Mouse (Mus musculus) limb, embryonic 11.5 days (tissue): ENCODE results near the gene Mbtps1. TPM values are rescaled to one million over a fixed set of nuclear protein-coding genes. Genes with fewer than 3 reads are reported as not detected.

ENCODE experiments used
- ATAC-seq: fragments of 200-750 bp; cut with Nextera tagmentation; 2 replicates; pipeline ENCODE4 v1.8.0; 2017; ENCODE audit warnings: low read depth; ENCODE audit not compliant: insufficient number of reproducible peaks, low FRiP score, low TSS enrichment
- DNase-seq: peaks from one replicate; pipeline ENCODE4 v3.0.0-alpha.2; 2015; ENCODE audit warnings: low spot score
- H3K27ac ChIP-seq: fragments of 300-500 bp; sonication (generic); replicated peaks from 2 replicates; pipeline ENCODE4 v1.5.1; 2014; ENCODE audit warnings: low read depth, mild to moderate bottlenecking, low read length
- H3K27me3 ChIP-seq: fragments of 300-500 bp; sonication (generic); 2 replicates; pipeline ENCODE4 v1.6.1; 2014; ENCODE audit warnings: mild to moderate bottlenecking, low read length, mixed read lengths; ENCODE audit not compliant: control insufficient read depth, insufficient read depth
- H3K36me3 ChIP-seq: fragments of 300-500 bp; sonication (generic); 2 replicates; pipeline ENCODE4 v1.6.1; 2014; ENCODE audit warnings: mild to moderate bottlenecking, low read length, moderate library complexity, mixed read lengths; ENCODE audit not compliant: control insufficient read depth, insufficient read depth
- H3K4me1 ChIP-seq: fragments of 300-500 bp; sonication (generic); 2 replicates; pipeline ENCODE4 v1.6.1; 2014; ENCODE audit warnings: low read length, mixed read lengths; ENCODE audit not compliant: control insufficient read depth, insufficient read depth
- H3K4me2 ChIP-seq: fragments of 300-500 bp; sonication (generic); 2 replicates; pipeline ENCODE4 v1.6.1; 2014; ENCODE audit warnings: low read depth, mild to moderate bottlenecking, moderate library complexity; ENCODE audit not compliant: severe bottlenecking
- H3K4me3 ChIP-seq: fragments of 300-500 bp; sonication (generic); 2 replicates; pipeline ENCODE4 v1.5.1; 2014; ENCODE audit warnings: low read depth, low read length
- H3K9ac ChIP-seq: fragments of 300-500 bp; sonication (generic); 2 replicates; pipeline ENCODE4 v1.6.1; 2014; ENCODE audit warnings: mild to moderate bottlenecking, low read length
- H3K9me3 ChIP-seq: fragments of 300-500 bp; sonication (generic); 2 replicates; pipeline ENCODE4 v1.6.1; 2016; ENCODE audit warnings: low read length; ENCODE audit not compliant: control insufficient read depth
- WGBS: fragments of 180-500 bp; shearing (Covaris S2); extraction: QIAGEN DNeasy Blood & Tissue Kit; methylation state at CpG from one replicate; pipeline ENCODE4 v1.1.7; 2014; 5-methylcytosine and 5-hydroxymethylcytosine counted together
- polyA plus RNA-seq: library from polyadenylated mRNA; unstranded; fragments of >200 nt; fragmentation: Nextera tagmentation; extraction: Ambion mirVana; gene quantifications from 2 replicates; pipeline ENCODE4 v1.2.1, GENCODE M21; 2014

The Mbtps1 gene
- polyA plus RNA-seq, 1 experiment from 2014 or later = 116 TPM

DNA sequence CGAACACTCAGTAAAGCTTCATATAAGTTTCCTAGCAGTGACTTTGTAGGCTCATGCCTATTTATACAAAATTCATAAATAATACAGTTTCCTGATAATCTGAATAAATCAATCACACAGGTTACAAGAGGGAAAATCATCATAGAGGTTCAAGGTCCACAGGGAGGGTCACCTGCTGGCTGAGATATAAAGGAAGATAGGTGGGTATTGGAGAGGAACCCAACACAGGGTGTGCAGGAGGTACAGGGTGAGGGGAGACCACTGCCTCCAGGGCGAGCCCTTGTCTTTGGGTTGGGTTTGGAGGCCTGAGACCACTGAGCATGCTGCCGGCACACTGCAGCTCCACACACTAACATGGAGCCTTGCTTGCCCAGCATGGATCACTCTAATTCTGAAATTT, 27.1 kb downstream of the Mbtps1 start:
- Histone ChIP-seq H3K9ac (no peak overlapping the region), H3K4me1 (no peaks in the 10 kb centered on the region), H3K27ac (no peak overlapping the region), H3K36me3 (peaks cover 34% of the 10 kb centered on the region), H3K4me3 (no peak overlapping the region), H3K9me3 (no peaks in the 10 kb centered on the region), H3K4me2 (no peak overlapping the region), H3K27me3 (no peaks in the 10 kb centered on the region)
- no peak for ATAC-seq
- 91% methylated on average over 3 of the region's 3 CpGs for WGBS
- DNase-seq = no peak

DNA sequence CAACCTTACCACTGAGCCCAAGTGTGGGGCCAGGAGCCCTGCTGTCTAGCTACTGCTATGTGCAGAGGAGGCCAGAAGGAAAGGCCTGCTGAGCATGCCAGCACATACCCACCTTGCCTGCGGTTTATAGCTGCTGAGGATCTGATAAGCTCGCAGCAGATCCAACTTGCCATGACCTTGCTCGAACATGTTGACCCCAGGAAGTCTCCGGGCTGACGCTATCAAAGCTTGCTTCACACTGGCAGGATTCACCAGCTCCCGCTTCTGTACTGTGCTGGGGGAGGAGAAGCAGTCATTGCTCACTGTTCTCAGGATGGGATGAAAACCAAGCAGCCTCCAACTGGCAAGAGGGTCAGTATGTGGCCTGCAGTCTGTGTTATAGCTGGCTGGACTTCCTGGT, 27.6 kb downstream of the Mbtps1 start:
- no peaks in the 10 kb centered on the region for H3K9me3 ChIP-seq
- WGBS = 91% methylated on average over 6 of the region's 6 CpGs
- H3K4me1 ChIP-seq = no peaks in the 10 kb centered on the region
- no peak overlapping the region for H3K9ac ChIP-seq
- DNase-seq (no peak), ATAC-seq (no peak)
- no peak overlapping the region for H3K4me2 ChIP-seq
- H3K36me3 ChIP-seq = peaks cover 34% of the 10 kb centered on the region
- H3K27me3 ChIP-seq = no peaks in the 10 kb centered on the region
- no peak overlapping the region for H3K27ac ChIP-seq
- H3K4me3 ChIP-seq = no peak overlapping the region

GRCm38 (mm10) chr8:119528762-119529161, 29.8 kb downstream of the Mbtps1 start:
- Histone ChIP-seq H3K27me3 (no peaks in the 10 kb centered on the region), H3K4me2 (no peak overlapping the region), H3K36me3 (peaks cover 39% of the 10 kb centered on the region), H3K9ac (no peak overlapping the region), H3K4me3 (no peak overlapping the region), H3K4me1 (no peaks in the 10 kb centered on the region), H3K9me3 (no peaks in the 10 kb centered on the region), H3K27ac (no peak overlapping the region)
- ATAC-seq (no peak), DNase-seq (no peak)
- WGBS = 92% methylated on average over 7 of the region's 7 CpGs

GRCm38 (mm10) chr8:119520102-119520501, 38.4 kb downstream of the Mbtps1 start:
- H3K9ac ChIP-seq = no peak overlapping the region
- H3K27ac ChIP-seq = no peak overlapping the region
- no peaks in the 10 kb centered on the region for H3K4me1 ChIP-seq
- peaks cover 50% of the 10 kb centered on the region for H3K36me3 ChIP-seq
- H3K4me3 ChIP-seq = no peak overlapping the region
- ATAC-seq (no peak), DNase-seq (no peak)
- WGBS = 67% methylated on average over 7 of the region's 7 CpGs
- no peaks in the 10 kb centered on the region for H3K9me3 ChIP-seq
- no peaks in the 10 kb centered on the region for H3K27me3 ChIP-seq
- H3K4me2 ChIP-seq = no peak overlapping the region

DNA sequence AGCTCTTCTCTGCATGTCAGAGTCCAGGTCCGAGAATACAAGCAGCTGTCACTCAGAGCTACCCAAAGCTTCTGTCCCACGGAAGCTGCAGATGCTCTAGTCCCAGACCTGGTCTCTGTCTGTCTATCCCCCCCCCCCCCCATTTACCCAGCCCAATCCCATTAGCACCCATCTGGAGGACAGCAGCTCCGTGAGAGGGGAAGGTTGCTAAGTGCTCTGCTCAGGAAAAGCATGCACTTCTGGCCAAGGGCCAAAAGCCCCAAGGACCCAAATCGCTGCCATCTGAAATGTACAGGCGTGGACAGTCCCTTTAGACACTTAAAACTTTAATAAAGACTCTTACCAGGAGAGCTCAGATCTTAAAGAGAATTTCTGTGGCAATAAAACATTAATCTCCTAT, 41.9 kb downstream of the Mbtps1 start:
- DNase-seq (no peak), ATAC-seq (no peak)
- Histone ChIP-seq H3K4me3 (no peak overlapping the region), H3K4me1 (no peaks in the 10 kb centered on the region), H3K9me3 (no peaks in the 10 kb centered on the region), H3K9ac (no peak overlapping the region), H3K4me2 (no peak overlapping the region), H3K27me3 (no peaks in the 10 kb centered on the region), H3K27ac (no peak overlapping the region), H3K36me3 (peaks cover 41% of the 10 kb centered on the region)
- 72% methylated on average over 5 of the region's 5 CpGs for WGBS

GRCm38 (mm10) chr8:119515767-119516166, 42.8 kb downstream of the Mbtps1 start:
- Histone ChIP-seq H3K4me3 (no peak overlapping the region), H3K9ac (no peak overlapping the region), H3K36me3 (peaks cover 39% of the 10 kb centered on the region), H3K9me3 (no peaks in the 10 kb centered on the region), H3K4me1 (no peaks in the 10 kb centered on the region), H3K27me3 (no peaks in the 10 kb centered on the region), H3K27ac (no peak overlapping the region), H3K4me2 (no peak overlapping the region)
- DNase-seq = no peak
- ATAC-seq = no peak
- 73% methylated on average over 3 of the region's 3 CpGs for WGBS

DNA sequence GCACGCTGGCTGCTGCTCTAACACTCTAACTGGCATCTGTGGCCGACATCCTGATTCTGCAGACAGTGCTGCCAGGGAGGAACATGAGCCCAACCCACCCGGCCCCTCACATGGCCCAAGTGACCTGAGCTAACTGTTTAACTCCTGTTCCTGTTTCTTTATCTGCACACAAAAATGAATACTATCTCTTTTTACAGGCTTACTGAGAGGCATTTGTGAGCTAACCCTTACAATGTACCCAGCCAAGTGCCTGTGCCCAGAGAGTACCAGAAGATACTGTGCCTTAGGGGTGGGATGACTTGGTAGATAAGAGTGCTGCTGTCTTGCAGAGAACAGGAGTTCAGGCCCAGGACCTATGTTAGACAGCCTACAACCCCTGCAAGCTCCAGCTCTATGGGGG, 43.6 kb downstream of the Mbtps1 start:
- Histone ChIP-seq H3K9ac (no peak overlapping the region), H3K9me3 (no peaks in the 10 kb centered on the region), H3K27ac (no peak overlapping the region), H3K4me1 (no peaks in the 10 kb centered on the region), H3K36me3 (peaks cover 35% of the 10 kb centered on the region), H3K27me3 (no peaks in the 10 kb centered on the region), H3K4me2 (no peak overlapping the region), H3K4me3 (no peak overlapping the region)
- ATAC-seq (no peak), DNase-seq (no peak)
- 88% methylated on average over 3 of the region's 3 CpGs for WGBS

GRCm38 (mm10) chr8:119513405-119513804, 45.1 kb downstream of the Mbtps1 start:
- Histone ChIP-seq H3K4me1 (no peaks in the 10 kb centered on the region), H3K9me3 (no peaks in the 10 kb centered on the region), H3K4me2 (no peak overlapping the region), H3K36me3 (peaks cover 39% of the 10 kb centered on the region; the same call in 1 of the 2 replicates), H3K9ac (no peak overlapping the region), H3K4me3 (no peak overlapping the region), H3K27me3 (no peaks in the 10 kb centered on the region), H3K27ac (no peak overlapping the region)
- WGBS = 91% methylated on average over 4 of the region's 4 CpGs
- DNase-seq = no peak
- ATAC-seq = no peak

GRCm38 (mm10) chr8:119511722-119512121, 46.8 kb downstream of the Mbtps1 start:
- Histone ChIP-seq H3K27ac (no peak overlapping the region), H3K9me3 (no peaks in the 10 kb centered on the region), H3K27me3 (no peaks in the 10 kb centered on the region), H3K4me2 (no peak overlapping the region), H3K9ac (no peak overlapping the region), H3K4me1 (no peaks in the 10 kb centered on the region), H3K36me3 (peaks cover 32% of the 10 kb centered on the region; the same call in 1 of the 2 replicates), H3K4me3 (no peak overlapping the region)
- no peak for ATAC-seq
- 93% methylated on average over 7 of the region's 7 CpGs for WGBS
- DNase-seq = no peak
